ENCODE assay signal across 9 mouse cellular contexts in the genomic region with DNA sequence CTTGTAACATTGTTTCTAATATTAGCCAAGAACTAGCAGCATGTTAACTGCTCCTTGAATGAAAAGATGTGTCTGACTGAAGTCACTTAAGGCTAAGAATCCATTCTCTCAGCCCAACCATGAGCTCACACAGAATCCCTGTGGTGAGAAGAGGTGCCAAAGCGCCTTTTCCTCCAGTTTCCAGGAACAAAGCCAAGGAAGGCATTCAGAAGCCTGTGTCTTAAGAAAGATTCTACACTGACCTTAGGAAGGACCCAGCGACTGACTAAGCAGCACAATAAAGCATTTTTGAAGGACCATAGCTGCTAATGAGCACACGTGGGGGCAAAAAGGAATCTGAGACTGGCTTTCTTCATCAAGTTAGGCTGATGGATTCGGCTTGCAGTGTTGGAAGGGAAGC. TPM values are rescaled to one million over a fixed set of nuclear protein-coding genes. Genes with fewer than 3 reads are reported as not detected.
DNase-seq lines count a peak whose midpoint lies in the region; TF ChIP-seq lines count a peak whose summit lies in the region.
"Had no signal": no experiment of that assay in that cellular context is flagged by ENCODE, and none has a peak within 500 bp of the region (broad histone marks: within the 10 kb centered on the region; RNA-seq: fewer than 3 reads in every experiment).

No protein-coding gene starts in this region.

- peaks cover 15% of the 10 kb centered on the region for H3K4me1 ChIP-seq in cerebellum, adult 2 months (ENCODE audit: control insufficient read depth, insufficient read depth, low read length)

- TF ChIP-seq POLR2A in cerebellum, adult 2 months (IDR thresholded peaks at IDR 0.05; ENCODE audit: borderline replicate concordance, insufficient read depth, low read length), result no peak

- 19% methylated on average over 4 of the region's 4 CpGs for WGBS in cerebellum, adult 2 months

- H3K27ac ChIP-seq in cerebellum, adult 2 months (ENCODE audit: insufficient read depth, low read length), result no peak overlapping the region

- DNase-seq in kidney, adult 9 months, result peak; percentile 23
- DNase-seq in kidney, postnatal 10 days, result no peak
- DNase-seq in Muller cell, postnatal 12 days (ENCODE audit: inconsistent ontology term), result peak; percentile 63
- peak; percentile 35 to 56 for DNase-seq in cerebellum, adult 2 months
- DNase-seq in heart, postnatal 10 days, result peak; percentile 63 to 68
- DNase-seq in T-cell, adult 2 months (ENCODE audit: low spot score), result no peak
- DNase-seq in neural tube, embryonic 10.5 days (ENCODE audit: extremely low spot score, low spot score), result no peak
- no peak for DNase-seq in frontal cortex, postnatal 25 days (ENCODE audit: low spot score in 2 of 2)

- no peak for TF ChIP-seq CTCF in cerebellum, adult 2 months (IDR thresholded peaks at IDR 0.05; ENCODE audit: borderline replicate concordance, insufficient read depth, low read depth, low read length)

- intact Hi-C loops in heart, postnatal 10 days (cut with DNase I), result loop anchor here (2.0 kb wide), 1 partner anchor 63 kb away; a partner anchor contains a TSS

- no peaks in the 10 kb centered on the region for H3K27me3 ChIP-seq in cerebellum, adult 2 months (ENCODE audit: control insufficient read depth, insufficient read depth, low read length)
- H3K27me3 ChIP-seq: midbrain, embryonic 12.5 days had no signal

- no peak overlapping the region for H3K4me3 ChIP-seq in cerebellum, adult 2 months (replicated peaks; ENCODE audit: insufficient read depth, low read depth, low read length)

RNA-seq across cellular contexts. Expression of a gene that starts 1.0 kb away (rescaled TPM):
- 33.9 and 34.5 TPM in 2 replicates for polyA plus RNA-seq in cerebellum, adult 2 months (2012; rRNA removed)
- 10 to 100 TPM; 23.5 to 28.0 TPM for total RNA-seq in heart, postnatal 10 days (2021)

Comparison
In these comparisons a context has a peak if more than half of its experiments do, and no peak if none do; other contexts are left out.
1. DNase-seq: peak in kidney, adult 9 months (single experiment), Muller cell, postnatal 12 days (single experiment), cerebellum, adult 2 months (2 of 2) and heart, postnatal 10 days (2 of 2); none in kidney, postnatal 10 days (single experiment), T-cell, adult 2 months (single experiment), neural tube, embryonic 10.5 days (single experiment) and frontal cortex, postnatal 25 days (0 of 2).